ENCODE assay signal across 18 mouse cellular contexts in genomic region chr3:107766804-107767203, GRCm38 (mm10). TPM values are rescaled to one million over a fixed set of nuclear protein-coding genes. Genes with fewer than 3 reads are reported as not detected.
DNase-seq lines count a peak whose midpoint lies in the region; ATAC-seq and TF ChIP-seq lines count a peak whose summit lies in the region.
"Had no signal": no experiment of that assay in that cellular context is flagged by ENCODE, and none has a peak within 500 bp of the region (broad histone marks: within the 10 kb centered on the region; RNA-seq: fewer than 3 reads in every experiment).

No protein-coding gene starts in this region.

- no peak for TF ChIP-seq POLR2A in lung, adult 2 months (IDR thresholded peaks at IDR 0.05; ENCODE audit: borderline replicate concordance, extremely low read depth, low read depth, low read length)

- WGBS in heart, postnatal 0 days, result 12% methylated on average over 2 of the region's 2 CpGs
- WGBS in lung, adult 2 months, result 31% methylated on average over 2 of the region's 2 CpGs
- 76% methylated on average over 2 of the region's 2 CpGs for WGBS in midbrain, embryonic 15.5 days

- no peak for TF ChIP-seq CTCF in heart, postnatal 0 days (IDR thresholded peaks at IDR 0.05; ENCODE audit: low read depth)
- TF ChIP-seq CTCF in lung, adult 2 months (IDR thresholded peaks at IDR 0.05; ENCODE audit: insufficient read depth, low read length), result no peak

- TF ChIP-seq EP300 in heart, postnatal 0 days (IDR thresholded peaks at IDR 0.05; ENCODE audit: low read depth), result no peak

- H3K27me3 ChIP-seq in heart, postnatal 0 days (ENCODE audit: control insufficient read depth, insufficient read depth, low read length), result no peaks in the 10 kb centered on the region
- no peaks in the 10 kb centered on the region; the same call in 1 of the 2 replicates for H3K27me3 ChIP-seq in midbrain, embryonic 15.5 days (replicated peaks)
- H3K27me3 ChIP-seq: embryonic facial prominence, embryonic 12.5 days; heart, embryonic 15.5 days; limb, embryonic 15.5 days; neural tube, embryonic 15.5 days had no signal

- peak overlapping the region; percentile 43; the same call in 1 of the 2 replicates for H3K27ac ChIP-seq in heart, postnatal 0 days (ENCODE audit: low read depth)
- no peak overlapping the region for H3K27ac ChIP-seq in midbrain, embryonic 15.5 days
- H3K27ac ChIP-seq: embryonic facial prominence, embryonic 12.5 days; heart, embryonic 15.5 days; hindbrain, embryonic 14.5 days; limb, embryonic 15.5 days; neural tube, embryonic 15.5 days had no signal

- no peak overlapping the region for H3K4me3 ChIP-seq in heart, postnatal 0 days (ENCODE audit: low read depth, low read length)
- no peak overlapping the region for H3K4me3 ChIP-seq in lung, adult 2 months (replicated peaks; ENCODE audit: extremely low read depth, low read depth, low read length)
- H3K4me3 ChIP-seq in midbrain, embryonic 15.5 days, result no peak overlapping the region
- H3K4me3 ChIP-seq: embryonic facial prominence, embryonic 12.5 days; heart, embryonic 15.5 days; limb, embryonic 15.5 days; neural tube, embryonic 15.5 days had no signal

- H3K4me2 ChIP-seq in heart, postnatal 0 days (ENCODE audit: low read depth, low read length), result no peak overlapping the region
- H3K4me2 ChIP-seq in midbrain, embryonic 15.5 days, result no peak overlapping the region
- H3K4me2 ChIP-seq: embryonic facial prominence, embryonic 12.5 days; heart, embryonic 15.5 days; hindbrain, embryonic 14.5 days; limb, embryonic 15.5 days; neural tube, embryonic 15.5 days had no signal

- no peaks in the 10 kb centered on the region for H3K36me3 ChIP-seq in heart, postnatal 0 days (replicated peaks; ENCODE audit: control insufficient read depth, insufficient read depth, low read length)
- no peaks in the 10 kb centered on the region for H3K36me3 ChIP-seq in midbrain, embryonic 15.5 days (replicated peaks)
- H3K36me3 ChIP-seq: embryonic facial prominence, embryonic 12.5 days; G1E; heart, embryonic 15.5 days; limb, embryonic 15.5 days; neural tube, embryonic 15.5 days had no signal

- H3K9me3 ChIP-seq in heart, postnatal 0 days (replicated peaks; ENCODE audit: control insufficient read depth, low read length), result no peaks in the 10 kb centered on the region
- no peaks in the 10 kb centered on the region for H3K9me3 ChIP-seq in midbrain, embryonic 15.5 days
- H3K9me3 ChIP-seq: embryonic facial prominence, embryonic 12.5 days; G1E; heart, embryonic 15.5 days; limb, embryonic 15.5 days; neural tube, embryonic 15.5 days had no signal

- peaks cover 35% of the 10 kb centered on the region for H3K4me1 ChIP-seq in heart, postnatal 0 days (ENCODE audit: control insufficient read depth, insufficient read depth)
- peaks cover 9% of the 10 kb centered on the region; the same call in 1 of the 2 replicates for H3K4me1 ChIP-seq in lung, adult 2 months (ENCODE audit: control insufficient read depth, insufficient read depth, low read length)
- no peaks in the 10 kb centered on the region for H3K4me1 ChIP-seq in midbrain, embryonic 15.5 days
- H3K4me1 ChIP-seq: embryonic facial prominence, embryonic 12.5 days had no signal

- no peak for ATAC-seq in heart, postnatal 0 days (ENCODE audit: insufficient read depth, low read depth)
- no peak for ATAC-seq in midbrain, embryonic 15.5 days (replicated peaks)
- ATAC-seq: intestine, embryonic 16.5 days had no signal

- no peak for DNase-seq in heart, postnatal 0 days (ENCODE audit: low spot score)
- DNase-seq in heart, postnatal 4 days, result no peak
- peak; percentile 70 for DNase-seq in adipocyte (ENCODE audit: low spot score)
- DNase-seq in lung, adult 2 months, result peak; percentile 43
- DNase-seq in lung, postnatal 4 days, result peak; percentile 39 to 63
- no peak for DNase-seq in spleen, postnatal 36 days (ENCODE audit: low spot score in 2 of 2)
- DNase-seq: cerebellum, adult 11 months; gastrocnemius, postnatal 25 days; kidney, postnatal 10 days; layer of hippocampus, adult 9-11 months had no signal

- no peak overlapping the region for H3K9ac ChIP-seq in heart, postnatal 0 days (replicated peaks; ENCODE audit: low read depth, low read length)
- H3K9ac ChIP-seq in midbrain, embryonic 15.5 days, result no peak overlapping the region
- H3K9ac ChIP-seq: embryonic facial prominence, embryonic 12.5 days; heart, embryonic 15.5 days; hindbrain, embryonic 14.5 days; limb, embryonic 15.5 days; neural tube, embryonic 15.5 days had no signal

RNA-seq across cellular contexts. Expression of gene Csf1, which starts 6.5 kb away (rescaled TPM):
- 18.2 and 23.6 TPM in 2 replicates for total RNA-seq in heart, postnatal 0 days (2014; rRNA removed; ENCODE audit: low replicate concordance)
- polyA plus RNA-seq in heart, postnatal 0 days (2015; fragmentation: Nextera tagmentation; extraction: Ambion mirVana), result 7.7 and 8.1 TPM in 2 replicates
- 10 to 100 TPM; 14.8 to 15.4 TPM for total RNA-seq in heart, postnatal 4 days (2021)
- 27.8 and 32.5 TPM in 2 replicates for polyA plus RNA-seq in lung, adult 2 months (2012; rRNA removed)
- polyA plus RNA-seq in midbrain, embryonic 15.5 days (2015; fragmentation: Nextera tagmentation; extraction: Ambion mirVana), result 6.7 and 7.9 TPM in 2 replicates

Comparison
In these comparisons a context has a peak if more than half of its experiments do, and no peak if none do; other contexts are left out.
1. DNase-seq: peak in adipocyte (single experiment), lung, adult 2 months (single experiment) and lung, postnatal 4 days (2 of 2); none in heart, postnatal 0 days (single experiment), heart, postnatal 4 days (single experiment) and spleen, postnatal 36 days (0 of 2).